ENCODE assay signal across 9 mouse cellular contexts in the genomic region with DNA sequence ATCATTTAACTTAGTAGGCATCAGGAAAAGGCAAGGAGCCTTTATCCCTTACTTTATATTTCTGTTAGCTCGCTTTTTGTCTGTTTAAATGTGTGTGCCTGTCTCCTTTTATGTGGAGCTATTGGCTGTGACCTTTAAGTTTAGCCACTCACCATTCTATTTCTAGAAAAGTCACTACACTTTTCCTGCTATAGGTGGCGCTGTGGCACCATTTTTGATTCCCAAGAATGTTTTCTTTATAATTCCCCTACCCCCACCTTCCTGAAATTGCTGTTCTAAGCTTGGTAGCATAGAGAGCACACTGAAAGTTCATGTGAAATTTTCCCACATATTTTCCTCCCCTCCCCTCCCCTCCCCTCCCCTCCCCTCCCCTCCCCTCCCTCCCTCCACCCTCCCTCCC. TPM values are rescaled to one million over a fixed set of nuclear protein-coding genes. Genes with fewer than 3 reads are reported as not detected.
A peak's percentile ranks its signal among the peaks of the same experiment; 100 is the strongest.
DNase-seq lines count a peak whose midpoint lies in the region; ATAC-seq and TF ChIP-seq lines count a peak whose summit lies in the region.
"Had no signal": no experiment of that assay in that cellular context is flagged by ENCODE, and none has a peak within 500 bp of the region (broad histone marks: within the 10 kb centered on the region; RNA-seq: fewer than 3 reads in every experiment).

No protein-coding gene starts in this region.

- DNase-seq in kidney, adult 2 months = peak; percentile 54
- no peak for DNase-seq in G1E (ENCODE audit: low spot score)
- peak; percentile 71 for DNase-seq in brain, adult 2 months (ENCODE audit: low read depth, low spot score)
- peak; percentile 72 for DNase-seq in forelimb bud, embryonic 11.5 days (ENCODE audit: low read depth, low spot score)
- DNase-seq in layer of hippocampus, adult 9-10 months (ENCODE audit: low spot score) = peak; percentile 17
- DNase-seq in midbrain, postnatal 0 days (ENCODE audit: low spot score) = peak; percentile 73
- DNase-seq in urinary bladder, postnatal 4 days (ENCODE audit: low spot score in 2 of 2) = no peak

- WGBS in kidney, adult 2 months = 25% methylated on average over 2 of the region's 2 CpGs
- WGBS in kidney, embryonic 16.5 days = 22% methylated on average over 2 of the region's 2 CpGs
- WGBS in midbrain, postnatal 0 days = 18% methylated on average over 2 of the region's 2 CpGs

- no peak for TF ChIP-seq CTCF in kidney, adult 2 months (conservative IDR thresholded peaks at IDR 0.05; ENCODE audit: insufficient read depth, insufficient read length, low read depth, low read length)
- TF ChIP-seq CTCF in G1E (IDR thresholded peaks at IDR 0.05; ENCODE audit: low read depth, low read length) = 0 out of 2 replicates have a peak, but pooled peaks have one; percentile 17
- TF ChIP-seq CTCF in midbrain, postnatal 0 days (IDR thresholded peaks at IDR 0.05) = peak; percentile 76

- H3K4me2 ChIP-seq in kidney, embryonic 16.5 days (replicated peaks; ENCODE audit: low read depth, low read length) = no peak overlapping the region
- H3K4me2 ChIP-seq in midbrain, postnatal 0 days (ENCODE audit: low read depth, low read length, poor library complexity, severe bottlenecking) = no peak overlapping the region
- H3K4me2 ChIP-seq: liver, embryonic 15.5 days had no signal

- H3K9me3 ChIP-seq in kidney, embryonic 16.5 days (ENCODE audit: low read length) = no peaks in the 10 kb centered on the region
- no peaks in the 10 kb centered on the region for H3K9me3 ChIP-seq in G1E (replicated peaks)
- H3K9me3 ChIP-seq in midbrain, postnatal 0 days (ENCODE audit: low read length) = no peaks in the 10 kb centered on the region
- H3K9me3 ChIP-seq: liver, embryonic 15.5 days had no signal

- no peak overlapping the region for H3K4me3 ChIP-seq in kidney, adult 2 months (ENCODE audit: insufficient read depth, low read depth, low read length)
- H3K4me3 ChIP-seq in kidney, embryonic 16.5 days (ENCODE audit: low read length) = no peak overlapping the region
- no peak overlapping the region for H3K4me3 ChIP-seq in G1E (ENCODE audit: low read depth, low read length)
- H3K4me3 ChIP-seq in midbrain, postnatal 0 days (ENCODE audit: low read depth, low read length) = no peak overlapping the region
- H3K4me3 ChIP-seq: liver, embryonic 15.5 days had no signal

- no peak for ATAC-seq in kidney, embryonic 16.5 days (ENCODE audit: low FRiP score, low TSS enrichment)
- ATAC-seq in G1E (ENCODE audit: extremely low read depth, insufficient number of reproducible peaks, low FRiP score, poor library complexity, severe bottlenecking) = no peak
- ATAC-seq in midbrain, postnatal 0 days (ENCODE audit: low FRiP score) = no peak

- no peaks in the 10 kb centered on the region for H3K4me1 ChIP-seq in kidney, adult 2 months (ENCODE audit: control insufficient read depth, insufficient read depth, low read length)
- H3K4me1 ChIP-seq in kidney, embryonic 16.5 days (ENCODE audit: insufficient read depth, low read length) = no peaks in the 10 kb centered on the region
- no peaks in the 10 kb centered on the region for H3K4me1 ChIP-seq in G1E (ENCODE audit: insufficient read depth, low read depth, low read length)
- H3K4me1 ChIP-seq in midbrain, postnatal 0 days (ENCODE audit: insufficient read depth, low read length) = no peaks in the 10 kb centered on the region
- H3K4me1 ChIP-seq: liver, embryonic 15.5 days had no signal

- H3K9ac ChIP-seq in kidney, embryonic 16.5 days (replicated peaks; ENCODE audit: low read length) = no peak overlapping the region
- H3K9ac ChIP-seq in midbrain, postnatal 0 days (replicated peaks; ENCODE audit: low read length, poor library complexity, severe bottlenecking) = no peak overlapping the region
- H3K9ac ChIP-seq: liver, embryonic 15.5 days had no signal

- H3K36me3 ChIP-seq in kidney, adult 2 months (ENCODE audit: control insufficient read depth, insufficient read depth, low read length) = peaks cover 4% of the 10 kb centered on the region
- peaks cover 31% of the 10 kb centered on the region for H3K36me3 ChIP-seq in kidney, embryonic 16.5 days (ENCODE audit: insufficient read depth, low read length)
- peaks cover 78% of the 10 kb centered on the region for H3K36me3 ChIP-seq in G1E (replicated peaks)
- H3K36me3 ChIP-seq in midbrain, postnatal 0 days (ENCODE audit: insufficient read depth, low read length) = peaks cover 23% of the 10 kb centered on the region

- TF ChIP-seq POLR2A in kidney, adult 2 months (IDR thresholded peaks at IDR 0.05; ENCODE audit: low read depth, low read length) = no peak

- H3K27me3 ChIP-seq in kidney, adult 2 months (replicated peaks; ENCODE audit: control insufficient read depth, insufficient read depth, low read length) = no peaks in the 10 kb centered on the region
- no peaks in the 10 kb centered on the region for H3K27me3 ChIP-seq in kidney, embryonic 16.5 days (ENCODE audit: insufficient read depth, low read length)
- H3K27me3 ChIP-seq in G1E (ENCODE audit: insufficient read depth, low read length) = no peaks in the 10 kb centered on the region
- no peaks in the 10 kb centered on the region for H3K27me3 ChIP-seq in midbrain, postnatal 0 days (ENCODE audit: insufficient read depth, low read length)
- H3K27me3 ChIP-seq: liver, embryonic 15.5 days had no signal

- H3K27ac ChIP-seq in kidney, adult 2 months (ENCODE audit: insufficient read depth, low read depth, low read length) = no peak overlapping the region
- no peak overlapping the region for H3K27ac ChIP-seq in kidney, embryonic 16.5 days (ENCODE audit: low read length)
- H3K27ac ChIP-seq in midbrain, postnatal 0 days (ENCODE audit: low read depth, low read length) = no peak overlapping the region
- H3K27ac ChIP-seq: liver, embryonic 15.5 days had no signal

RNA-seq across cellular contexts. Expression of a gene that starts 22.3 kb away (rescaled TPM):
- polyA plus RNA-seq in kidney, adult 2 months (2012; rRNA removed) = 23.7 and 28.3 TPM in 2 replicates
- 20.3 and 21.3 TPM in 2 replicates for polyA plus RNA-seq in kidney, embryonic 16.5 days (2015; fragmentation: Nextera tagmentation; extraction: Ambion mirVana)
- total RNA-seq in G1E (2014; fragmentation: Nextera tagmentation) (not detected in 2 replicates), G1E (2017) (0.27 TPM in 1 of 2 replicates, not detected in the other)
- polyA plus RNA-seq in G1E (2012) = not detected in 2 replicates
- total RNA-seq in midbrain, postnatal 0 days (2014; rRNA removed) = 16.8 and 20.5 TPM in 2 replicates
- polyA plus RNA-seq in midbrain, postnatal 0 days (2015; fragmentation: Nextera tagmentation; extraction: Ambion mirVana) = 3.4 TPM in 2 replicates

Comparison
In these comparisons a context has a peak if more than half of its experiments do, and no peak if none do; other contexts are left out.
1. DNase-seq: peak in kidney, adult 2 months (single experiment), brain, adult 2 months (single experiment), forelimb bud, embryonic 11.5 days (single experiment), layer of hippocampus, adult 9-10 months (single experiment) and midbrain, postnatal 0 days (single experiment); none in G1E (single experiment) and urinary bladder, postnatal 4 days (0 of 2).